Mouse (Mus musculus) C2C12 (cell line): Measurements from ENCODE around the gene Myo9a.

Experiments
- CTCF ChIP-seq: IDR thresholded peaks from one replicate; pipeline ENCODE4 v1.5.1; 2011; ENCODE audit not compliant: control insufficient read depth, insufficient read depth, insufficient read length
- MAX ChIP-seq: IDR thresholded peaks from one replicate; pipeline ENCODE4 v1.6.1; 2011; ENCODE audit warnings: mild to moderate bottlenecking, control low read depth
- MYOG ChIP-seq: IDR thresholded peaks from one replicate; pipeline ENCODE4 v1.6.1; 2011; ENCODE audit not compliant: control insufficient read depth, insufficient read length; ENCODE audit errors: extremely low read depth

DNA sequence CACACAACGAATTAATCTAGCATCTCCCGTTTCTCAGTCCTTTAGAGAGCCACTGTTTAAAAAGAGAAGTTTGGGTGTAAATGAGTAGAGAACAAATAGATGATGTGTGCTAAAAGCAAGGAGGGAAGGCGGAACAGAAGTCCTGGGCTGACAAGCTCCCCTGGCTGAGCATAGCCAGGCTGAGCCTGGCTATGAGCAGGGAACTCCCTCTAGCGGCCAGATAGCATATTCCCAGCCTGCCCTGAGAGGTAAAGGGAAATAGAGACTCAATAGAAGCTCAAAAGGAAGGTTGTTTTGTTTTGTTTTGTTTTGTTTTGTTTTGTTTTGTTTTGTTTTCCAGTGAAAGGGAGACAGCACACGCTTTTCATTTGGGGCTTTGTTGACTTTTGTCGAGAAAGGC is 218.7 kb downstream of the Myo9a start:
- TF ChIP-seq CTCF (peak; percentile 63), MYOG (no peak), MAX (no peak)
